Mouse (Mus musculus) cerebellum, adult 11-12 months (tissue): ENCODE measurements around the gene Dqx1.

Source experiments
- DNase-seq: peaks from one replicate; pipeline ENCODE4 v3.0.0; 2022

Gene Dqx1

GRCm38 (mm10) chr6:83071220-83071619 lies 13.6 kb downstream of the Dqx1 start:
- peak; percentile 47 for DNase-seq

GRCm38 (mm10) chr6:83074979-83075378 lies 17.3 kb downstream of the Dqx1 start:
- DNase-seq, result no peak

- peak; percentile 72 for DNase-seq
These were observed 20.1 kb downstream of the Dqx1 start, which contains the start of gene Pcgf1 for GRCm38 (mm10) chr6:83077630-83078323. Gene Pcgf1, plus strand, starts transcription at chr6:83077869.

- DNase-seq, result peak; percentile 98
These were observed 20.7 kb downstream of the Dqx1 start for GRCm38 (mm10) chr6:83078324-83078858.

- no peak for DNase-seq
These were observed 22.6 kb downstream of the Dqx1 start for GRCm38 (mm10) chr6:83080210-83080609.

GRCm38 (mm10) chr6:83083497-83083896 lies 25.9 kb downstream of the Dqx1 start:
- DNase-seq, result no peak

GRCm38 (mm10) chr6:83084477-83084876 lies 26.8 kb downstream of the Dqx1 start:
- no peak for DNase-seq

- no peak for DNase-seq
These were observed 28.7 kb downstream of the Dqx1 start, which contains the start of gene Lbx2 for GRCm38 (mm10) chr6:83086121-83087035. Gene Lbx2, plus strand, starts transcription at chr6:83086367.

GRCm38 (mm10) chr6:83087205-83087925 lies 29.7 kb downstream of the Dqx1 start:
- DNase-seq, result no peak

- no peak for DNase-seq
These were observed 30.2 kb downstream of the Dqx1 start for GRCm38 (mm10) chr6:83087926-83088260.

GRCm38 (mm10) chr6:83092416-83093127 lies 34.9 kb downstream of the Dqx1 start:
- DNase-seq, result no peak

- no peak for DNase-seq
These were observed 38.3 kb downstream of the Dqx1 start for GRCm38 (mm10) chr6:83095968-83096367.

GRCm38 (mm10) chr6:83098411-83098810 lies 40.8 kb downstream of the Dqx1 start:
- no peak for DNase-seq

GRCm38 (mm10) chr6:83101316-83101687 lies 43.7 kb downstream of the Dqx1 start, which contains the start of the genes Ccdc142 and Gm42688:
Gene Ccdc142, plus strand, starts transcription at chr6:83101601.
Gene Gm42688, plus strand, starts transcription at chr6:83101617.
- DNase-seq, result peak; percentile 92

- DNase-seq, result peak; percentile 63
These were observed 44.3 kb downstream of the Dqx1 start for GRCm38 (mm10) chr6:83101688-83102556.

GRCm38 (mm10) chr6:83103130-83103650 lies 45.5 kb downstream of the Dqx1 start:
- peak; percentile 42 for DNase-seq

- DNase-seq, result no peak
These were observed 46.5 kb downstream of the Dqx1 start for GRCm38 (mm10) chr6:83104158-83104557.

GRCm38 (mm10) chr6:83107566-83108400 lies 50.1 kb downstream of the Dqx1 start:
- DNase-seq, result peak; percentile 73

GRCm38 (mm10) chr6:83108762-83109668 lies 51.4 kb downstream of the Dqx1 start, which contains the start of gene Mrpl53:
Gene Mrpl53, plus strand, starts transcription at chr6:83109040.
- peak; percentile 84 for DNase-seq
